Mouse (Mus musculus): Measurements from ENCODE around the gene Olfm2. TPM values are rescaled to one million over a fixed set of nuclear protein-coding genes. Genes with fewer than 3 reads are reported as not detected.

The Olfm2 gene
- polyA plus RNA-seq, 1 experiment from 2014 or later = 13.8 TPM

GRCm38 (mm10) chr9:20760813-20761212 is 14.7 kb upstream of the Olfm2 start:
- Histone ChIP-seq H3K27me3 (no peaks in the 10 kb centered on the region), H3K4me1 (no peaks in the 10 kb centered on the region), H3K36me3 (no peaks in the 10 kb centered on the region), H3K9ac (no peak overlapping the region), H3K4me2 (replicated peaks) (no peak overlapping the region), H3K4me3 (replicated peaks) (no peak overlapping the region), H3K9me3 (replicated peaks) (no peaks in the 10 kb centered on the region), H3K27ac (replicated peaks) (no peak overlapping the region)
- 39% methylated on average over 12 of the region's 12 CpGs for WGBS
- ATAC-seq (ENCODE audit: insufficient number of reproducible peaks, low FRiP score, low TSS enrichment, low read depth) = peak; percentile 71

DNA sequence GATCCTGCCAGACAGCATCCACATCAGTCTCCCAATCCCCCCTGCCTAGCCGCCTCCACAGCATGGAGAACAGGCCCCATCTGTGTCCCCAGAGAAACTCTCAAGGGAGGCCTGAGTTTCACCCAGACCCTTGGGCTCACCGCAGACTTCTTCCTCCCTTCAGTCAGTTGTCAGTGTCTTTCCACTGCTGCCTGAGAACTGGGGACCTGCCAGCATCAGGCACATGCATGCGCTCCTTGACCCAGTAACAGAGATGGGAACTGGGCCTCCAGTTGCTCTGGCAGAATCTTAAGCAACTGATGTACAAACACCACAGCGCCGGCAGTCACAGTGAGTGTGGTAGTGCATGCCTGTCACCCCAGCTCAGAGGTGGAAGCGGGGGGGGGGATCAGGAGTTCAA is 12.7 kb upstream of the Olfm2 start:
- 87% methylated on average over 6 of the region's 6 CpGs for WGBS
- ATAC-seq (ENCODE audit: insufficient number of reproducible peaks, low FRiP score, low TSS enrichment, low read depth) = no peak
- no peak overlapping the region for H3K4me2 ChIP-seq (replicated peaks)
- H3K9ac ChIP-seq = no peak overlapping the region
- H3K4me1 ChIP-seq = no peaks in the 10 kb centered on the region
- H3K4me3 ChIP-seq (replicated peaks) = no peak overlapping the region
- H3K36me3 ChIP-seq = no peaks in the 10 kb centered on the region
- no peaks in the 10 kb centered on the region for H3K9me3 ChIP-seq (replicated peaks)
- H3K27me3 ChIP-seq = no peaks in the 10 kb centered on the region
- no peak overlapping the region for H3K27ac ChIP-seq (replicated peaks)

DNA sequence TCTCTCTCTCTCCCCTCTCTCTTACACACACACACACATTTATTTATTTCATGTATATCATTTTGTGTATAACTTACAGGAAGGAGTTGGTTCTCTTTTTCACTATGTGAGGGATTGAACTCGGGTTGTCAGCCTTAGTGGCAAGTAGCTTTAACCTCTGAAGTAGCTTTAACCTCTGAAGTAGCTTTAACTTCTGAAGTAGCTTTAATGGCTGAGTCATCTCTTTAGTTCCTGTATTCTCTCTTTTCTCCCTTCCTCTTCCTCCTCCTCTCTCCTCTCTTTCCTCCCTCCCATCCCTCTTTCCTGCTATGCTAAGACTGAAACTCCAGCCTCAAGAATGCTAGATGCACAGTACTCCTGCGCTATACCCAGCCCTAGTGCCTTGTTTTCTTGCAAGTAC is 12.1 kb upstream of the Olfm2 start:
- no peaks in the 10 kb centered on the region for H3K4me1 ChIP-seq
- no peak overlapping the region for H3K27ac ChIP-seq (replicated peaks)
- H3K36me3 ChIP-seq = no peaks in the 10 kb centered on the region
- H3K9me3 ChIP-seq (replicated peaks) = no peaks in the 10 kb centered on the region
- no peak for ATAC-seq (ENCODE audit: insufficient number of reproducible peaks, low FRiP score, low TSS enrichment, low read depth)
- H3K4me3 ChIP-seq (replicated peaks) = no peak overlapping the region
- H3K27me3 ChIP-seq = no peaks in the 10 kb centered on the region
- no peak overlapping the region for H3K9ac ChIP-seq
- H3K4me2 ChIP-seq (replicated peaks) = no peak overlapping the region
- WGBS = 82% methylated on average over 2 of the region's 2 CpGs

DNA sequence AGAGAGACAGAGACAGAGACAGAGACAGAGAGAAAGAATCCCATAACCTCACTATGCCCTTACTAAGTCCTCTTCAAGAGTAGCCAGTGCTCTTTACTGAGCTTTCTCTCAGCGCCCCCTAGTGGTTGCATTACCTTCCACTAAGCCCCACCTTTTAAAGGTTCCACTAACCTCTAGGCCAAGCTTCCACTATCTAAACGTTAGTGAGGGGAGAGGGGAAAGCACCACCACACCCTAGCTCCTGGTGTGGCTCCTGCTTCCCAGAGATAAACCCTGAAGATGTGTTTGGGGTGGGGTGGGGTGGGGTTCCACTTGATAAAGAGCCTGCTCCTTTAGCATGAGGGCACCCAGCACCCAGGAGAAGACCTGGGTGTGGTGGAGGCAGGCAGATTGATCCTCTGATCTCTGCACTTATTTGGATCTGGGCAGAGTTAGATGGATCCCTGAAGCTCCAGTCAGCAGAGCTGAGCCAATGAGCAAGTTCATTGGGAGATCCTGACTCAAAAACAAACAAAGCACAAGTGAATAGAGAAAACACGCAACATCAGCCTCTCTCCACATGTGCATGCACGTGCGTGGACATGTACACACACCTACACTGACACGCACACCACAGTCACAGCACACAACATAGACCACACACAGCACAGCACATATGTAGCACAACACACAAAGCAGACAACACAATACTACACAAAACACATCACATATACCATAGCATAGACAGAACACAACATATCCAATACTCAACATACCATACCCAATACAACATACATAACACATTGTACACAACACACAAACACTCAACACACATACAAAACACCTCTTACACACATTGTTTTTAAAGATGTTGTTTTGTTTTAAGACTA is 11.2 kb upstream of the Olfm2 start:
- Histone ChIP-seq H3K4me2 (replicated peaks) (no peak overlapping the region), H3K27me3 (no peaks in the 10 kb centered on the region), H3K9ac (no peak overlapping the region), H3K36me3 (no peaks in the 10 kb centered on the region), H3K9me3 (replicated peaks) (no peaks in the 10 kb centered on the region), H3K4me3 (replicated peaks) (no peak overlapping the region), H3K27ac (replicated peaks) (no peak overlapping the region), H3K4me1 (no peaks in the 10 kb centered on the region)
- ATAC-seq (ENCODE audit: insufficient number of reproducible peaks, low FRiP score, low TSS enrichment, low read depth) = no peak
- WGBS = 58% methylated on average over 6 of the region's 6 CpGs

GRCm38 (mm10) chr9:20756081-20756700 is 10.0 kb upstream of the Olfm2 start:
- Histone ChIP-seq H3K4me2 (replicated peaks) (no peak overlapping the region), H3K4me1 (no peaks in the 10 kb centered on the region), H3K27ac (replicated peaks) (no peak overlapping the region), H3K27me3 (no peaks in the 10 kb centered on the region), H3K9ac (no peak overlapping the region), H3K4me3 (replicated peaks) (no peak overlapping the region), H3K36me3 (no peaks in the 10 kb centered on the region), H3K9me3 (replicated peaks) (no peaks in the 10 kb centered on the region)
- ATAC-seq (ENCODE audit: insufficient number of reproducible peaks, low FRiP score, low TSS enrichment, low read depth) = no peak
- 83% methylated on average over 4 of the region's 4 CpGs for WGBS

DNA sequence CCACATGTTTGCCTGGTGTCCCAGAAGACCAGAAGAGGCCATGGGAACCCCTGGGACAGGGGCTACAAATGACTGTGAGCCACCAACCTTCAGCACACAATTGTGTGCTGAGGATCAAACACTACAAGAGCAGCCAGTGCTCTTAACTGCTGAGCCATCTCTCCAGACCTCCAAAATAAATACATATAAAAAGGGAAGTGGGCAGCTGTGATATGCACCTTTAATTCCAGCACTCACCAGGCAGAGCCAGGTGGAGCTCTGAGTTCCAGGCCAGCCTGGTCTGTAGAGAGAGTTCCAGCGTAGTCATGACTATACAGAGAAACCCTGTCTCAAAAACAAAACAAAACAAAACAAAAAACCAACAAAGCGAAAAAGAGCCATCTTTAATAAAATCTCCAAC is 8.2 kb upstream of the Olfm2 start:
- ATAC-seq (ENCODE audit: insufficient number of reproducible peaks, low FRiP score, low TSS enrichment, low read depth) = no peak
- Histone ChIP-seq H3K9ac (no peak overlapping the region), H3K4me1 (no peaks in the 10 kb centered on the region), H3K27me3 (no peaks in the 10 kb centered on the region), H3K4me3 (replicated peaks) (no peak overlapping the region), H3K27ac (replicated peaks) (no peak overlapping the region), H3K9me3 (replicated peaks) (no peaks in the 10 kb centered on the region), H3K36me3 (no peaks in the 10 kb centered on the region), H3K4me2 (replicated peaks) (no peak overlapping the region)
- 84% methylated on average over 2 of the region's 2 CpGs for WGBS

GRCm38 (mm10) chr9:20751477-20752029 is 5.4 kb upstream of the Olfm2 start:
- 54% methylated on average over 6 of the region's 6 CpGs for WGBS
- Histone ChIP-seq H3K9me3 (replicated peaks) (no peaks in the 10 kb centered on the region), H3K27ac (replicated peaks) (no peak overlapping the region), H3K9ac (no peak overlapping the region), H3K36me3 (no peaks in the 10 kb centered on the region), H3K27me3 (peaks cover 11% of the 10 kb centered on the region), H3K4me3 (replicated peaks) (no peak overlapping the region), H3K4me1 (no peaks in the 10 kb centered on the region), H3K4me2 (replicated peaks) (no peak overlapping the region)
- ATAC-seq (ENCODE audit: insufficient number of reproducible peaks, low FRiP score, low TSS enrichment, low read depth) = no peak

DNA sequence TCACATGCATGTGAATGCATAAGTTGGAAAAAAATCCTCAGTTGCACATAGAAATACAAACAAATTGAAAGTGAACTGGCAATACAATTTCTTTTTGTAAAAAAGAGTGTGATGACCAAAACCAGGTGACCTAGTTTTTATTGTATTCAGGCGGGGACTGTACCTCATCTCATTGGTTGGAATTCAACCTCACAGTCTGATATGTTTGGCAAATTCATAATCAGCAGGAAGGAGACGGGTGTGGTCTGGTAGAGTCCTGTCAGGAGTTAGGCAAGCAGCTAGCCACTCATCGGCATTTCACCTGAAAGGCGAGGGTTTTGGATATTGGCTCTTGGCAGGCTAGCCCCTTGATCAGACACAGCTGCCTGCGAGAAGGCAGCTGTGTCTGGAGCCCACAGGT is 3.1 kb upstream of the Olfm2 start:
- peaks cover 15% of the 10 kb centered on the region for H3K4me1 ChIP-seq
- H3K9me3 ChIP-seq (replicated peaks) = no peaks in the 10 kb centered on the region
- no peaks in the 10 kb centered on the region for H3K36me3 ChIP-seq
- H3K4me2 ChIP-seq (replicated peaks) = no peak overlapping the region
- no peak overlapping the region for H3K27ac ChIP-seq (replicated peaks)
- H3K4me3 ChIP-seq (replicated peaks) = no peak overlapping the region
- 65% methylated on average over 5 of the region's 5 CpGs for WGBS
- H3K9ac ChIP-seq = no peak overlapping the region
- peaks cover 33% of the 10 kb centered on the region for H3K27me3 ChIP-seq
- no peak for ATAC-seq (ENCODE audit: insufficient number of reproducible peaks, low FRiP score, low TSS enrichment, low read depth)

- Histone ChIP-seq H3K4me2 (replicated peaks) (no peak overlapping the region), H3K9ac (no peak overlapping the region), H3K27ac (replicated peaks) (no peak overlapping the region), H3K27me3 (peaks cover 40% of the 10 kb centered on the region), H3K4me1 (peaks cover 15% of the 10 kb centered on the region), H3K4me3 (replicated peaks) (no peak overlapping the region), H3K36me3 (no peaks in the 10 kb centered on the region), H3K9me3 (replicated peaks) (no peaks in the 10 kb centered on the region)
- no peak for ATAC-seq (ENCODE audit: insufficient number of reproducible peaks, low FRiP score, low TSS enrichment, low read depth)
- WGBS = 72% methylated on average over 3 of the region's 3 CpGs
Observed at GRCm38 (mm10) chr9:20748540-20748939, 2.4 kb upstream of the Olfm2 start.

DNA sequence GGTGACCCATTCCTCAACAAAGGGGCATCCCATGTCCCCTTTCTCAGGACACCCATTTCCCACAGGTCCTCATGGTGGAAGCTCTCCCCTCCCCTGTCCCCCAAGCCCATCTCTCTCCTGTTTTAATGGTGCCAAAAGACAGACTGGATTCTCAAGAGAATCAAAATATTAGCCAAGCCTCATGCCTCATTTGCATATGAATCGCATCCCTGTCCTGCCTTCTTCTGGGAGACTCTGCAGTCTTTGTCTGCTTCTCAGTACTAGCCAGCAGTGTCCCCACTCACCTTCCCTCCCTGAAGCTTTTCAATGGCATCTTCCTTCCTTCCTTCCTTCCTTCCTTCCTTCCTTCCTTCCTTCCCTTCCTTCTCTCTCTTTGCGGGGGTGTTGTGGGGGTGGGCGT is 1.5 kb upstream of the Olfm2 start:
- peaks cover 44% of the 10 kb centered on the region for H3K27me3 ChIP-seq
- 4% methylated on average over 3 of the region's 3 CpGs for WGBS
- ATAC-seq (ENCODE audit: insufficient number of reproducible peaks, low FRiP score, low TSS enrichment, low read depth) = no peak
- no peak overlapping the region for H3K4me3 ChIP-seq (replicated peaks)
- H3K36me3 ChIP-seq = no peaks in the 10 kb centered on the region
- H3K9ac ChIP-seq = no peak overlapping the region
- no peak overlapping the region for H3K27ac ChIP-seq (replicated peaks)
- peaks cover 15% of the 10 kb centered on the region for H3K4me1 ChIP-seq
- no peak overlapping the region for H3K4me2 ChIP-seq (replicated peaks)
- H3K9me3 ChIP-seq (replicated peaks) = no peaks in the 10 kb centered on the region

DNA sequence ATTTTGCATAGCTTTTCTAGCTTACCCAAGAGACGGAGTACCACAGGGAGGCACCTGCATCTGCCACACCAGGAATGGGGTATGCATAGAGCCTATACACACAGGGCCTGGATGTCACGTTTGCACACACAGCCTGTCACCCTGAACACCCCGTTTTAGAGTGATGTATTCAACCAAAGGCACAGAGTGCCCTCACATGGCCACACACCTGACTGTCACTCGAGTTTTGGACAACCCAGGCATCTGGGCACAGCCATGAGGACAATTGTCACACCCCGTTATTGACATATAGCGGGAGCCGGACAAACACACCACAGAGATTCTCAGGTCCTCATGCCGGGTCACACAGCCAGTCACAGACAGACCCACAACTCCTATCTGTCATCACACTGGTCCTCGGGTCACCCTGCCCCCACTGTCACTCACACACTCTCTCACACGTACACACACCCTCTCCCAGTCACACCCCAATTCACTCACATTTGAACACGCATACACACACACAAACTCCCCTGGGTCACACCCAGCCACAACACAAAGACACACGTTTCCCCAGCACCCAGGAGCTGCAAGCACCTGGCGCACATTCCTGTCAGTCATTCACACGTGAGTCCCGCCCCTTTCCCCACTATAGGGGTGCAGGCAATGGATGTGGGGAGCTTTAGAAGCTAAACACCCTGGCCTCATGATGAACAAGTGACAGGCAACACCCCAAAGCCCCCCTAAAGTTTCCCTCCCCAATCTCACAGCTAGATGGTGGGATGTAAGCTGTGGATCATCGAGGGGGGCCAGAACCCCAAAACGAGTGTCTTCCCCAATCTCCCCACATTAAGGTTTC is 801 bp downstream of the Olfm2 start:
- Histone ChIP-seq H3K36me3 (no peaks in the 10 kb centered on the region), H3K9ac (peak overlapping the region; percentile 6; the same call in 1 of the 2 replicates), H3K4me3 (replicated peaks) (peak overlapping the region; percentile 50), H3K27me3 (peaks cover 44% of the 10 kb centered on the region), H3K9me3 (replicated peaks) (no peaks in the 10 kb centered on the region), H3K4me2 (replicated peaks) (peak overlapping the region; percentile 85), H3K27ac (replicated peaks) (no peak overlapping the region), H3K4me1 (peaks cover 20% of the 10 kb centered on the region)
- 10% methylated on average over 17 of the region's 17 CpGs for WGBS
- ATAC-seq (ENCODE audit: insufficient number of reproducible peaks, low FRiP score, low TSS enrichment, low read depth) = no peak
